Mouse (Mus musculus): ENCODE measurements around the gene Olfr539. TPM values are rescaled to one million over a fixed set of nuclear protein-coding genes. Genes with fewer than 3 reads are reported as not detected.
"Not testable (repeated sequence)": the region's sequence is repeated elsewhere in the genome, so short reads cannot be mapped to it uniquely, and the experiment has no call there.

The Olfr539 gene
- total RNA-seq (2015) (not detected in 2 replicates), total RNA-seq (2017) (not detected in 2 replicates)

GRCm38 (mm10) chr7:140659630-140660029, at the start of gene Olfr539:
Gene Olfr539, plus strand, starts transcription at chr7:140659930.
- no peak for ATAC-seq (replicated peaks; ENCODE audit: poor library complexity)

GRCm38 (mm10) chr7:140628670-140629069, 31.1 kb upstream of the Olfr539 start, which contains the start of gene Olfr61:
Gene Olfr61, plus strand, starts transcription at chr7:140628970.
- ATAC-seq (replicated peaks; ENCODE audit: poor library complexity) = not testable (repeated sequence)

GRCm38 (mm10) chr7:140630559-140630958, 29.2 kb upstream of the Olfr539 start:
- ATAC-seq (replicated peaks; ENCODE audit: poor library complexity) = no peak

DNA sequence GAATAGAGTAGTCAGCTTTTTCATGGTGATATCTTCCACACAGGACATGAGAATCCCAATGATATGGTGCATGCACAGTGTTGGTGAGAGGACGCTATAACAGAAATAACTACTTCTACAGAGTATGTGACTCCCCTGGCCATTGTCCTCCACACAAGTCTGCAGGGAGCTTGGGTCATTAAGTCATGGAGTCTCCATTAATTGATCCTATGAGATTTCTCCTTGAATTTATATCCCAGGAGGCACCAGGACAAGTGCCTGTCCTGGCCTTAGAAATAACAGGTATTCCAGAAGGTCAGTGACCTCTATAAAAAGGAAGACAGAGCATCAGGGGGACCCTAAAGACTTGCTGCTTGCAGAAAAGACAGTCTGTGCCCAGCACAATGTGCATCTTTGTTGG, 13.6 kb upstream of the Olfr539 start, which contains the start of gene Olfr53:
Gene Olfr53 (plus strand): TSS at position 301 of the 400 bp plus-strand sequence.
- ATAC-seq (replicated peaks; ENCODE audit: poor library complexity) = no peak

GRCm38 (mm10) chr7:140670693-140671092, 11.0 kb downstream of the Olfr539 start:
- ATAC-seq (replicated peaks; ENCODE audit: poor library complexity) = not testable (repeated sequence)

DNA sequence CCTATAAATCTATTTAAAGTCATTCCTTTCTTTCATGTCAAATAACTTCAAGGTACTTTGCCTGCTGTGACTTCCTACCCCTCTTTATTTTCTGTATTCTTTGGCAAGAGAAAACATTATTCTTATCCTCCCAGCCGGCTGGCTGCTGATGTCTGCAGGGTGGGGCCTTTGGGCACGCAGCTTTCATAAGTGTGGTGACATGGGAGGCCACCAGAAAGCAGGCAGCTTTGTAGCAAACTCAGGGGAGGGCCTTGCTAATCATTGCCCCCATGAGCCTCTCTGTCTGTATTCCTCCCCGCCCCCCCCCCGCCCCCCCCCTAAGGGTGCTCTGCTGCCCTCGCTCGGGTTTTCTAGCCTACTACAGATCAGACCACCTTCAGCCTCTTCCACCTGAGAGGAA, 16.1 kb downstream of the Olfr539 start:
- ATAC-seq (replicated peaks; ENCODE audit: poor library complexity) = no peak

DNA sequence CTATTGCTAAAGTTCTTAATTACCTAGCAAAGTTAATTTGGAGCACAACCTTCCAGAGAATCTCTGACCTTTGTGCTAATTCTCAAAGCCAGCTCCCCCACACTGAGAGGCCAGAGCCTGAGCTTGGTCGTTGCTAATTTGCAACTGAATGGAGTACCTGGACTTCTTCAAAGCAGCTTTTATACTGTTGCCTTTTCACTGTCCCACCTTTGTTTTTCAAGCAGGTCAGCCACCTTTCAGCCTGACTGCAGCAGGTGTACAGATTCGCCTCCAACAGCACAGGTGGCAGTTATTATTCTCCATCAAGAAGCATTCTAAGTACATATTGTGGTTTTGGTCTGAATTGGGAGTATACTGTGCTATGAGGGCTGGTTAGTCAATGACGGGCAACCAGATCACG, 19.9 kb downstream of the Olfr539 start:
- ATAC-seq (replicated peaks; ENCODE audit: poor library complexity) = not testable (repeated sequence)

DNA sequence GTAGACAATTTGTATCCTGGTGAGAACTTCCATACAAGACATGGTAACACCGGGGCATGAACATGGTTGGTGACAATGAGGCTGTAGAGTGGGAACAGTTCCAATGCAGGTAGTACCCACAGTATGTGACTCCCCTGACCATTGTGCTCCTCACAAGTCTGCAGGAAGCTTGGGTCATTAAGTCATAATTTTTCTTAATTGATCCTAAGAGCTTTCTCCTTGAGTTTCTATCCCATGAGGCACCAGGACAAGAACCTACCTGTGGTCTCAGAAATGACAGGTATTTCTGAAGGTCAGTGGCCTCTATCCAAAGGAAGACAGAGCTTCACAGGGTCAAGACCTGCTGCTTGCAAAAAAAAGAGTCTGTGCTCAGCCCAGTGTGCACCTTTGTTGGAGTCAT, 21.9 kb downstream of the Olfr539 start, which contains the start of gene Olfr45:
Gene Olfr45 (plus strand): TSS at position 301 of the 400 bp plus-strand sequence.
- ATAC-seq (replicated peaks; ENCODE audit: poor library complexity) = no peak

- ATAC-seq (replicated peaks; ENCODE audit: poor library complexity) = no peak
Observed at GRCm38 (mm10) chr7:140696967-140697366, 37.2 kb downstream of the Olfr539 start, which contains the start of gene Olfr541. Gene Olfr541, plus strand, starts transcription at chr7:140697267.

DNA sequence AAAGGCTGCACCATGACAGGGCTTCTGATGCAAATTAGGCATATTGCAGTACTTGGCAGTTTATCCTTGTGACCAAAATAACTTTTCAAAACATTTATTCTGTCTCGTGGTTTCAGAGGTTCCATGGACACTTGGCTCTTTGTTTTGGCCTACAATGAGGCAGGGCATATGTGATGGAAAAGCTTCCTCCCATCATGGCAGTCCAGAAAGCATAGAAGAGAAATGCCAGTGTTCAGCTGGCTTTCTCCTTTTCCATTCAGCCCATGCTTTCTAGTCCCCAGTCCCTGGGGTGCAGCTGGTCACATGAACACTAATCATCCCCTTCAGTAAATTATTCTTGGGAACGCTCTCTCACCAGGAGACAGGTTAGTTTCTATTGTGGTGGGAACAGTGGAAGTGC, 46.6 kb downstream of the Olfr539 start:
- no peak for ATAC-seq (replicated peaks; ENCODE audit: poor library complexity)

GRCm38 (mm10) chr7:140707536-140708284, 48.0 kb downstream of the Olfr539 start:
- ATAC-seq (replicated peaks; ENCODE audit: poor library complexity) = no peak

DNA sequence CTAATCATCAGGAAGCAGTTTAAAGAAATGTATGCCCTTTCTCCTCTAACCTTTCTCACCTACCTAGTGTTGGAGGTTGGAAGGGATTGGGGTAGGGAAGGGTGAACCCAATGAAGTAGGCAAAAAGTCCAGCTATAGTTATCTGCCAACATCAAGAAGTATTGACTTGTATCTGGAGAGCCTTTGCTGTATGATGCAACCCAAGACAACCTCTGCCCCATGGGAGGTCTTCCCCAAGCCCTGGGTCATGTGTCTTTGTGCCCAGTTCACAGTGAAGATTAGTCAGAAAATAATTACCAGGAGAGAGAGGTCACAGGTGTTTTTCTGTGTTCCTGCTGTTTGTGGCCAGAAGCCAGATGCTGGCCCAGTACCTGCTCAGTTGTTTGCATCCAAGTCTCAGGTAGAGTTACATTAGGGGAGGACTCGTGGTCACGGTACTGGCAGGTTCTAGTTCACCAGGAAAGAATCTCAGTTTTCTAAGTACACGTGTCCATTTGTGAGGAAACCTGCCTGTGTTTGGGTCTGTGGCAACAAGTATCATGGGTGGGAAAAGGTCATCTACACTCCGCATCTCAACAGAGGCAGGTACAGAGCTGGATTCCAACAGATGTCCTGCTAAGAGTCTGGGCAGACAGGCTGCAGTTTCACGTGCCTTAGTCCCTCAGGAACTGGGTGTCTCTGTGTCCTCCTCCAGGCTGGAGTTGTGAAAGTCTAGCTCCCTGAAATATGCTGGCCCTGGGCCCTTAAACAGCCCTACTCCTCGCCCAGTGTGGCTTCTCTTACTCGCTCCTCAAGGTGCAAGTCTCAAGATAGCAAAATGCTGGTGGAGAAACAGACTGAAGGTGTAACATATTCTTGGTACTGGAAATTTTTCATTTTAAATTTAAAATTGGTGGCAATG, 57.7 kb downstream of the Olfr539 start:
- ATAC-seq (replicated peaks; ENCODE audit: poor library complexity) = no peak

- no peak for ATAC-seq (replicated peaks; ENCODE audit: poor library complexity)
Observed at GRCm38 (mm10) chr7:140721095-140721494, 61.4 kb downstream of the Olfr539 start.

GRCm38 (mm10) chr7:140725558-140725957, 65.8 kb downstream of the Olfr539 start:
- ATAC-seq (replicated peaks; ENCODE audit: poor library complexity) = no peak

Other genes starting within 250 kb of the Olfr539 start
- not detected in 2 replicates for gene Olfr532, start 238.3 kb upstream of the Olfr539 start, total RNA-seq (2015)
- not detected in 2 replicates for gene Olfr532, start 238.3 kb upstream of the Olfr539 start, total RNA-seq (2017)
- gene Olfr533, start 196.6 kb upstream of the Olfr539 start, total RNA-seq (2015) = not detected in 2 replicates
- gene Olfr533, start 196.6 kb upstream of the Olfr539 start, total RNA-seq (2017) = not detected in 2 replicates
- gene Olfr535, start 175.7 kb upstream of the Olfr539 start, total RNA-seq (2015) = not detected in 2 replicates
- gene Olfr535, start 175.7 kb upstream of the Olfr539 start, total RNA-seq (2017) = not detected in 2 replicates
- not detected in 2 replicates for gene Olfr536, start 152.5 kb upstream of the Olfr539 start, total RNA-seq (2015)
- not detected in 2 replicates for gene Olfr536, start 152.5 kb upstream of the Olfr539 start, total RNA-seq (2017)
- not detected in 2 replicates for gene Olfr538, start 92.0 kb upstream of the Olfr539 start, total RNA-seq (2015)
- not detected in 2 replicates for gene Olfr538, start 92.0 kb upstream of the Olfr539 start, total RNA-seq (2017)
- not detected in 2 replicates for gene Olfr46, start 58.7 kb upstream of the Olfr539 start, total RNA-seq (2015)
- not detected in 2 replicates for gene Olfr46, start 58.7 kb upstream of the Olfr539 start, total RNA-seq (2017)
- not detected in 2 replicates for gene Olfr61, start 31.0 kb upstream of the Olfr539 start, total RNA-seq (2015)
- not detected in 2 replicates for gene Olfr61, start 31.0 kb upstream of the Olfr539 start, total RNA-seq (2017)
- gene Olfr53, start 13.5 kb upstream of the Olfr539 start, total RNA-seq (2015) = not detected in 2 replicates
- not detected in 2 replicates for gene Olfr53, start 13.5 kb upstream of the Olfr539 start, total RNA-seq (2017)
- gene Olfr45, start 22.0 kb downstream of the Olfr539 start, total RNA-seq (2015) = not detected in 2 replicates
- gene Olfr45, start 22.0 kb downstream of the Olfr539 start, total RNA-seq (2017) = 0.10 TPM in 1 of 2 replicates, not detected in the other
- not detected in 2 replicates for gene Olfr541, start 37.3 kb downstream of the Olfr539 start, total RNA-seq (2015)
- gene Olfr541, start 37.3 kb downstream of the Olfr539 start, total RNA-seq (2017) = not detected in 2 replicates
- gene Cyp2e1, start 103.8 kb downstream of the Olfr539 start, total RNA-seq (2015) = not detected in 2 replicates
- gene Cyp2e1, start 103.8 kb downstream of the Olfr539 start, total RNA-seq (2017) = not detected in 2 replicates
- gene Syce1, start 127.9 kb downstream of the Olfr539 start, total RNA-seq (2015) = 0.20 and 1.4 TPM in 2 replicates
- 2.7 and 4.4 TPM in 2 replicates for gene Syce1, start 127.9 kb downstream of the Olfr539 start, total RNA-seq (2017)
- gene Zfp941, start 162.2 kb downstream of the Olfr539 start, total RNA-seq (2015) = 0.66 and 1.2 TPM in 2 replicates
- gene Zfp941, start 162.2 kb downstream of the Olfr539 start, total RNA-seq (2017) = 1.4 and 1.5 TPM in 2 replicates
- gene Urah, start 175.1 kb downstream of the Olfr539 start, total RNA-seq (2015) = not detected in 2 replicates
- not detected in 2 replicates for gene Urah, start 175.1 kb downstream of the Olfr539 start, total RNA-seq (2017)
- gene Scgb1c1, start 185.6 kb downstream of the Olfr539 start, total RNA-seq (2015) = not detected in 2 replicates
- not detected in 2 replicates for gene Scgb1c1, start 185.6 kb downstream of the Olfr539 start, total RNA-seq (2017)
- gene Odf3, start 187.9 kb downstream of the Olfr539 start, total RNA-seq (2015) = not detected in 2 replicates
- gene Odf3, start 187.9 kb downstream of the Olfr539 start, total RNA-seq (2017) = not detected in 2 replicates
- gene Gm45785, start 196.4 kb downstream of the Olfr539 start, total RNA-seq (2015) = 0.35 TPM in 1 of 2 replicates, not detected in the other
- gene Gm45785, start 196.4 kb downstream of the Olfr539 start, total RNA-seq (2017) = not detected in 2 replicates
- gene Ric8a, start 197.0 kb downstream of the Olfr539 start, total RNA-seq (2015) = 26.0 and 38.2 TPM in 2 replicates
- gene Ric8a, start 197.0 kb downstream of the Olfr539 start, total RNA-seq (2017) = 24.4 and 27.3 TPM in 2 replicates
- gene Bet1l, start 197.6 kb downstream of the Olfr539 start, total RNA-seq (2015) = 9.9 and 12.3 TPM in 2 replicates
- 21.8 and 24.6 TPM in 2 replicates for gene Bet1l, start 197.6 kb downstream of the Olfr539 start, total RNA-seq (2017)
- gene Psmd13, start 222.0 kb downstream of the Olfr539 start, total RNA-seq (2015) = 85.9 and 103 TPM in 2 replicates
- 197 and 208 TPM in 2 replicates for gene Psmd13, start 222.0 kb downstream of the Olfr539 start, total RNA-seq (2017)
- 22.9 and 23.0 TPM in 2 replicates for gene Sirt3, start 222.4 kb downstream of the Olfr539 start, total RNA-seq (2015)
- gene Sirt3, start 222.4 kb downstream of the Olfr539 start, total RNA-seq (2017) = 30.0 and 31.9 TPM in 2 replicates
- gene Cox8b, start 240.5 kb downstream of the Olfr539 start, total RNA-seq (2015) = not detected in 2 replicates
- not detected in 2 replicates for gene Cox8b, start 240.5 kb downstream of the Olfr539 start, total RNA-seq (2017)